Mouse (Mus musculus): ENCODE data around the gene Slf2.

Slf2 gene

GRCm38 (mm10) chr19:44930744-44931453 is at the start of gene Slf2:
TSS of gene Slf2 (plus strand) at chr19:44931151.
- peak; percentile 94 for DNase-seq (ENCODE audit: low read depth)

DNA sequence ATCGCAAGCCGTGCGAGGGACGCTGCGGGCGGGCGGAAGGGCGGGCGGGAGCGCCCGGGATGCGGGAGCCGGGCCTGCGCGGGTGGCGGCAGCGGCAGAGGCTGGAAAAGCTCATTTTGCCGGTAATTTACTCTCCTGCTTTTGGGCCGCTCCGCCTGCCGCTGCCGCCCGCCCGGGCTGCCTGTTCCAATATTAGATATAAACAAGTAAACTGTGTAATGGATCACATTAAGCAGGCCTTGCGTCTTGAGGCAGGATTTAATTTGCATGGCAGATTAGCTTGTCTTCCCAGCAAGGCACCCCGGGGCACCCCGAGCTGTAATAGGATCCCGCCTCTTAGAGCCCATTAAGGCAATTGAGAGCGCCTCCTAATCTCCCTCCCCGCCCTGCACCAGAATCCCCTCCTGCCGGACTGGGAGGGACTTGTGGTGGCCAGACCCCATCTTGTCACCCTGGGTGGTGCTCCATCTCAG is 48.4 kb upstream of the Slf2 start:
- DNase-seq (ENCODE audit: low read depth), result no peak

DNA sequence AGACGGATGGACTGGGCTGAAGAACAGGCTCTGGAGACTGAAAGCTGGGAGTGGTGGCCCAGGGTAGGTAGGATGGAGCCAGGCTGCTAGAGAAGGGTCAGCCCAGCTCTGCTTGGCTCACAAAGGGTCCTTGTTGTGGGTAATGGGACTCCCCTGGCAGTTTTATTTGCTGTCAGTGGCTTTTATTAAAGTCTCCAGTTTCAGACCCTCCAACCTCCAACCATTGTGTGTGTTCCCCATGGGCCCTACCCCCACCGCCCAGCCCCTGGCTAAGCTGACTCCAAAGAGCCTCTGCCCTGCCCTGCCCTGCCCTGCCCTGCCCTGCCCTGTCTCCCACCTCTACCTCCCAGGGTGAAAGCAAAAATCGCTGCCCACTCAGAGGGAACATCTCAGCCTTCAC is 46.6 kb upstream of the Slf2 start:
- DNase-seq (ENCODE audit: low read depth), result no peak

DNA sequence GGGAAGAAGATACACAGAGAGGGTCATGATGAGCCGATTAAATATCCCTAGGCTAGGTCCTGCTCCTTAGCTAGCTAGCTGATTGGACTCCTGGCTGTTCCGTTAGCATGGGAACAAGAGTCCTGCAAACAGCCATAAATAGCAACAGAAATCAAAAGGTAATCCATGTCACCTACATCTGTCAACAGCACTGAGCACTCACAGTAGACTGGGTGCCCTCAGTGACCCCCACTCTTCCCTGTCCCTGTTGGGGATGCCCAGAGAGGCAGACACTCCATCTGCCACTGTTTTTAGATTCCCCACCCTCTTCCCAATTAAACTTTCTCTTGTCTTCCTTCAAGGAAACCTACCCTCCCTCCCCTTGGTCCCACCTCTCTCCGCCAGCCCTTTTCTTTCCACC is 44.5 kb upstream of the Slf2 start:
- DNase-seq (ENCODE audit: low read depth), result no peak

DNA sequence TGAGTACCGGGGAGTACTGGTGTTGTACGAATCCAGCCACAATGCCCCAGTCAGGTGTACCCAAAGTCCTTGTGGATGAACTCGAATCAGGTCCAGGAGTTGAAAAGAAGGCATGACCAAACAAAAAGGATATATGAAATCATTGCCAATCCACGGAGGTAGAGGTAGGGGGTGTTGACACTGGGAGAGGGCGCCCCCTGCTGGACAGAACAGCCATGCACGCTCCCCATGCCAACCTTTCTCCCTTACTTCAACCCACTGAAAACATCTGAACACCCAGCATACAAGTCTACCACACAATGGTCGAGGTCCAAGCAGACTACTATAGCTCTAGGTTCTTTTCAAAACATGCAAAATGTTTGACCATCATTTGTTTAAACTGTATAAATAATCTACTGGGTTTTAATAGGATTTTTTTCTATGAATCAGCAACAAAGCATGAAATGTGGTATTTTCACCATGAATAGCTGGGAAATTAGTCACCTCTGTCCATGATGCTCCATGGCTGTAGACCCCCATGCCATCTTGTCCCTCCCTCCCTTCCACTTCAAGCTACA is 43.2 kb upstream of the Slf2 start:
- DNase-seq (ENCODE audit: low read depth), result peak; percentile 33

- DNase-seq (ENCODE audit: low read depth), result no peak
These were observed 41.4 kb upstream of the Slf2 start for GRCm38 (mm10) chr19:44889548-44889947.

GRCm38 (mm10) chr19:44891446-44891845 is 39.5 kb upstream of the Slf2 start:
- DNase-seq (ENCODE audit: low read depth), result no peak

GRCm38 (mm10) chr19:44893231-44893871 is 37.6 kb upstream of the Slf2 start:
- no peak for DNase-seq (ENCODE audit: low read depth)

GRCm38 (mm10) chr19:44895245-44895644 is 35.7 kb upstream of the Slf2 start:
- peak; percentile 28 for DNase-seq (ENCODE audit: low read depth)

GRCm38 (mm10) chr19:44896450-44896849 is 34.5 kb upstream of the Slf2 start:
- no peak for DNase-seq (ENCODE audit: low read depth)

GRCm38 (mm10) chr19:44897521-44897920 is 33.4 kb upstream of the Slf2 start:
- no peak for DNase-seq (ENCODE audit: low read depth)

- no peak for DNase-seq (ENCODE audit: low read depth)
These were observed 32.3 kb upstream of the Slf2 start for GRCm38 (mm10) chr19:44898646-44899045.

- DNase-seq (ENCODE audit: low read depth), result no peak
These were observed 31.7 kb upstream of the Slf2 start for GRCm38 (mm10) chr19:44899104-44899793.

- DNase-seq (ENCODE audit: low read depth), result no peak
These were observed 30.8 kb upstream of the Slf2 start for GRCm38 (mm10) chr19:44899947-44900773.

- no peak for DNase-seq (ENCODE audit: low read depth)
These were observed 29.9 kb upstream of the Slf2 start for GRCm38 (mm10) chr19:44901047-44901446.

GRCm38 (mm10) chr19:44902324-44902723 is 28.6 kb upstream of the Slf2 start:
- DNase-seq (ENCODE audit: low read depth), result no peak

DNA sequence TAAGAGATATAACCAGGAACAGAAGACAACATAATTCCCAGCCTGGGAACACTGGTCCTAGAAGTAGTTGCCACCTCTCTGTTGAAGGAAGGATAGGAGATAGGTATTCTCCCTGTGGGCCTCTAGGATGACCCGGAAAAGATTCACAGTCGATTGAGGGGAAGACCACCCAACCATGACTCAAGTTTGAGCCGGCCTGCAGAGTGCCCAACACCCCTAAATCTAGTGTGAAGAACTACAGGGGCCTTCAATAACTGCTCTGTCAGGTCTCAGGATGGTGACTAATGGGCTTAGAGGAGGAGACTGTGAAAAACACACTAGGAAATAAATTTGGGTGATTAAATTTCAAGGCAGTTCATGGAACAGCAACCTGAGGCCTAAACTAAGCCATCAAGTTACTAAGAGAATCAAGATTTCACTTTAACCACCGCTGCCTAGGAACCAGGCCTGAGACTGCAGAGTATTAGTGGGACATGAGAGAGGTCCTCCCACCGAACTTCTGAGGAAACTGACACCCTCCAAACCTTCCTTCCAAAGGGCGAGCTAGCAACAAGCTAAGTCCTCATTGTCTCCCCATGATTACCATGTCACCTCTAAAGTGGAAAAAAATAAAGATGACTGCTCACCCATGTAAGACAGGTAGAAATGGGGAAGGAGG is 27.5 kb upstream of the Slf2 start:
- no peak for DNase-seq (ENCODE audit: low read depth)

DNA sequence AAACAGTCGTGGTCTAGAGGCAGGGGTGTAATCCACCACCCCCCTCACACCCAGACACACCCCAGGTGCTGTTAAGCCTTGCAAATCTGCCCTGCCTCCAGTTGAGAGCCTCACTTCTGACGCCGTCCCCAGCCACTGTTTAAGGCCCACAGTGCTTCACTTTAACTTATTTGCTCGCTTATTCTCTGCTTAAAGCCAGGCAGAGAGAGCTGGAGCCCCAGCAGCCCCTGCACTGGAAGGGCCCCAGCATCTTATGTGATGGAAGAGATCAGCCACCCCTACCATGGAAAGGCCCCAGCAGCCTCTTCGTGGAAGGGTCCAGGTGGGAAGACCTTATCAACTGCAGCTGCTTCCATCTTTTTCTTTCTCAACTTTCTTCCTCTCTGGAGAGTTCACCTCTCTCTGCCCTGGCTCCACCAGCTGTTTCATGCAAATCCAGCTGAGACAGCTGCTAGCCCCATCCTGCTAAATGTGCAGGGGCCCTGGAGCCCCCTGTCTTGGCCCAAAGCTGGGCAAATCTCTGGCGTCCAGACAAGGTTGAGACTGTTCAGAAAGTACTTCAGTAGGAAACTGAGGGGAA is 26.7 kb upstream of the Slf2 start:
- DNase-seq (ENCODE audit: low read depth), result no peak

- no peak for DNase-seq (ENCODE audit: low read depth)
These were observed 25.6 kb upstream of the Slf2 start for GRCm38 (mm10) chr19:44905316-44905715.

GRCm38 (mm10) chr19:44907851-44908690 is 22.9 kb upstream of the Slf2 start:
- no peak for DNase-seq (ENCODE audit: low read depth)

Data from c-Kit-positive CD71-negative TER-119-negative erythroid progenitor cells, embryonic 14.5 days (primary cell).